Mouse (Mus musculus) embryo, embryonic 10 days (tissue): ENCODE data around the gene Slc25a18.

Experiments
- DNase-seq: peaks from one replicate; pipeline ENCODE4 v3.0.0-alpha.2; 2015; ENCODE audit warnings: low spot score

Slc25a18 gene

DNA sequence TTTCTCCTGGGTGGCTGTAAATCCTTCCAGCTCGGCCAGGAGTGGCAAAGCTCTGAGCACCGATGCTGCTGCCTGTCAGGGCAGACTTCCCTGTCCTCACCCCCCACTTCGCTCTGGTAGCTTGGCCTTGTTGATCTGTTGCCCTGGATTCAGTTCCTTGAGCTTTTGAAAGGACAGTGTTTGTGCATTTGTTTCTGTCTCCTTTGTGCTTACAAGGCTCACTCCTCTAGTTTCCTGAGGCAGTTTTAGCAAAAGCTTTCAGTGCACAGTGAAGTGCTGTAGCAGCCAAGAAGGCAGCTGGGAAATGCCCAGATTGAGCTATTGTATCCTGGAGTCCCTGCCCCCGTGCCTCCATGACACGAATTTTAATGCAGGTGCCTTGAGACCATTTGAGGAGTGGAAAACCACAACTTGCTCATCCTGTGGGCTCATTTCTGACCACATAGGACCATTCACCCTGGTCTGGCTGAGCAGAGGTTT is at the start of gene Slc25a18:
Gene Slc25a18 (plus strand): TSS at position 430 of the 480 bp plus-strand sequence.
- DNase-seq = no peak

DNA sequence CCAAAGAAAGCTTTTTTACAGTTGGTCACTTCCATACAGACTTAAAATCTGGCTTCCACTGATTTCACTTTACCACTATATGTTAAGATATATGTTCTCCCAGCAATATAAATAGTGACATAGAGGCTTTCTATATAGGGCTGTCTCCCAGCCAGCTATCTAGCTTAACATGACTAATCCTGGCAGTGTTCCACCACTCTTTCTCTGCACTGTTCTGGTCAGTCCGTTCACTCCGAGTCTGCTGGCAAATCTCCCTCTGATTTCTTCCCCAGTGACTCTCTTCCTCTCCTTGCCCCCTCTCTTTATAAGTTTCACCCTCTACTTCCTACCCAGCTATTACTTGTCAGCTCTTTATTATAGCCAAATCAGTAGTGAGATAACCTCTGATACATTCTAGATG is 47.4 kb upstream of the Slc25a18 start:
- no peak for DNase-seq

DNA sequence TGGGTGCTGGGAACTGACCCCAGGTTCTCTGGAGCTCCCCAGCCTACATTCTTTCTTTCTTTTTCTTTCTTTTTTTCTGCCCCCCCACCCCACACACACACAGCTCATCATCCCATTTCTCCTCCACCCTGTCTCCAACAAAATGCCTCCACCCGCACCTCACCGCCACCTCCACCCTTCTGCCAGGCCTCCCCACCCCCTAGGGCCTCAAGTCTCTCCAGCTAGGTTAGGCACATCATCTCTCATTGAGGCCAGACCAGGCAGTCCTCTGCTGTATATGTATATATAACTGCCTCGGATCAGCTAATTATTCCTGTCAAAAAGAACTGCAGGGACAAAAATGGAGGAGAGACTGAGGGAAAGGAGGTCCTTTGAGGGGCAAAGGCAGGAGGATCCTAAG is 37.4 kb upstream of the Slc25a18 start:
- no peak for DNase-seq

DNA sequence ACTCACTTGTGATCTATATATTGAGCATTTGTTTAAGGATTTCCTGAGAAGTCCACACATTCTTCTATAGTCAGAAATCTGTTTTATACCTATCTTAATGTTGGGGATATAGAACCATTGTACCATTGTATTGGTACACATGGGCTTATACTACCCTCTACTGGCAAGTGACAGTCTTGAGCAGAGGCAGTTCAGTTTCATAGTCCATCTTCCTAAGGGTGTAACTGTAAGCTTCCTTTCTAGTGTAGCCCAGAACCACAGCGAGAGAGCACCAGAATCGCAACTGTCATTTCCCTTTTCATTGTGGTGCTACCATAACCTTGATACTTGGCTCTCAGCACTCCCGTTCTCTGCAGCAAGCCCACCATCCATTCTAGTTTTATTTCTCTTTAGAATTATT is 36.8 kb upstream of the Slc25a18 start:
- DNase-seq = peak; percentile 78

DNA sequence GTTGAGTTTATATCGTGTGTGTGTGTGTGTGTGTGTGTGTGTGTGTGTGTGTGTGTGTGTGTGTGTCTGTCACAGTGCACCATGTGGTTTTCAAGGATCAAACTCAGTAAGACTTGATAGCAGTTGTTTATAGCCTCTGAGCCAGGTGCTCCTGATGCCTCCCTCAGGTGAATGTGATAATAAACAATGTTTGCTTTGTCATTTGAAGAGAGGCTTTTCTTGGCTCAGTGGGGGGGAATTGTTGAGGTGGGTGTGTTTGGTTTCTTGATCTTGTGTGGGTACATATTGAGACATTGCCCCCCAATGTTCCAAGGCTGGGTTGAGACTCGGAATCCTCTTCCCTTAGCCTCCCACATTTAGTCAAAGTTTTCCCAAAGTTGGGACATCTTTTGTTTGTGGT is 30.2 kb upstream of the Slc25a18 start:
- no peak for DNase-seq

DNA sequence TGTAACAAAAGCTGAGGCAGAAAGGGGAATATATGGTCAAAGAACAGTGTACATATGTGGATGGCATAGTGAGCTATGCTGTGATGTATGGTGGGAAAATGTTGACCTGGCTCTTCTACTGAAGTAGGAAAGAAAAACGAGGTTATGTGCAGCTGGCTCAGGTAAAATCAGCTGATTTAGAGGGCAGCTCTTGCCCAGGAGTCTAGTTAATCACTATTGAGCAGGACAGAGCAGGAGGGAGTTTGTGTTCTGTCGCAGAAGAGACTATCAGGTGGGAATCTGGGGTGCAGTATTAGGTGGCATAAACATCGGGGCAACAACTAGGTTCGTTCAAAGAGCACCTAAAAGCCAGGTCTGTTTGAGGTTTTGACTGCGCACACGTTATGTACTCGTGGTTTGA is 29.1 kb upstream of the Slc25a18 start:
- no peak for DNase-seq

DNA sequence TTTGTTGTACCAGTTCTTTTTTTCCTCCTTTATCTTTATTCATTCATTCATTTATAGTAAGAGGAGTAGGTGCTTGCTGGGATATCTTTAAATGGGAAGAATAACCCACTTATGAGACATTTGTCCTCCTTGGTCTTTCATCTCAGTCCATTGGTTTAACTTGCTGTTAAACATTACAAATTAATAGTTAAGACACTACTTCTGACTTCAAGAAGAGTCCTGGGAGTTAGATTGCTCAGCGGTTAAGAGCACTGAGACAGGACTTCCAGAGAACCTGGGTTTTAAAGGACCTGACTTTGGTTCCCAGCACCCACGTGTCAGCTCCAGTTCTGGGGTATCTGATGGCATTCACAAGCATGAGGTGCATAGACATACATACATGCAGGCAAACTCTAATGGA is 27.0 kb upstream of the Slc25a18 start:
- DNase-seq = no peak

DNA sequence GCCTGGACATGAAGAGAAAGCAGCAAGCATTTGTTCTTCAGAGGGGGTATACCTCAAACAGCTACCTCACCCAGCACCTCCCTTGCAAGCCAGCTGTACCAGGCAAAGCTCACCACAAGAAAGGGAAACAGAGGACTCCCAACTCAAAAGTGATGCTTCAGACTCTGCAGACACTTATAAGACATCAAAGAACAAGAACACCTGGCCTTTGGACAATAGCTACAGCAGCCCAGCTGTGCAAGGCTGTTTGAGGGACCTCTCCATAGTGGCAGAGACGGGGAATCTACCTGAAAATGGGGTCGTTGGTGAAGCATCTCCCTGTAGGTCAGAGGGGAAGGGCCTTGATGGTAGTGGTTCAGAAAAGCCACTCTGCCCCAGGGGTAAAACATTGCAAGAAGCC is 12.2 kb upstream of the Slc25a18 start:
- DNase-seq = no peak

DNA sequence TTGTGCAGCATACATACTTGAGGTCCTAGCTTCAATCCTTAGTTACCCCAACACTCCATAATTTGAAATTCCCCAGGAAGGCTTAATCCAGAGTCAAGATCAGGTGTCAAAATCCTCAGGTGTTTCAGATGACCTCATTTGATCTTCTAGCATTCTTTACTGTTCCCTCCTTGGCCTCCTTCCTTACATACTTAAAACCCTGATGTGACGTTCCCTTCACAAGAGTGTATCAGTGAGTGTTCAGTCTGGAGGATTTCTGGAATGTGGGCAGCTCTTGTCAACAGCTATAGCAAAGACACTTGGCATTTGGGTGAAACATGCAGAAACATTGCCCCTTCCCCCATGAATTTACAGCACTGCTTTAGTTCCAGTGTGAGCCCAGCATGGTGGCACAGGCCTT is 3.4 kb upstream of the Slc25a18 start:
- DNase-seq = no peak

DNA sequence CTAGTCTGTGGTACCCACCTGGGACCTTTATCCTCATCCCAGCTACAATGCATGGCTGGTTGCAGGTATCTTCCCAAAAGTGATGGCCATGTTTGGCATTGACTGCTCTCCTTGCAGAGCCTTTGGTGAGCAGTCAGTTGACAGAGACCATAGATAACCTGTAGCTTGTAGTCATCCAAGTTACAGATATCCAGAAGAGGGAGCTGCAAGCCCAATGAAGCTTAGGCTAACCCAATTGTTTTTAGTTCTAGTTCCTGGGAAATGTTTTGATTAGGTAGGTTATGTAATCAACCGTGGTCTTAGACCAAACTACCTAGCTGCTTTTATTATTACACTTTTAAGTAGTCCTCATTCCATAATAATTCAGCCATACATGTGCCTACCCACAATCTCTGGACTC is 2.0 kb upstream of the Slc25a18 start:
- DNase-seq = no peak

DNA sequence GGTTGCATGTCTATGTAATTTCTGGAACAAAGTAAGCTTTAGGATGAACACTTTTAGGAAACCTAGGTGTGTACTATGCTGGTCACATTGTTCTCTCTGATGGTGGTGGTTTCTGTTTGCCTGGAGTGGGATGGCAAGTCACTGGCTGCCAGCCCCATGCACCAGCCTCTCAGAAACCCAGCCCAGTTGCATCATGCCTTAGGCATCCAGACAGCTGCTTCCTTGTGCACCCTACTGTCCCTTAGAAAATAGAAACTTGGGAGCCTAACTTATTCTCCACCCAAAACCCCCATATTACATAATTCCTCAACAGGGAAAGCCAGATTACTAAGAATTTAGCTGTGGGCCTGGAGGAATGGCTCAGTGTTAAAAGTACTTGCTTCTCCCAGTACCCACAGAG is 1.4 kb upstream of the Slc25a18 start:
- DNase-seq = no peak

DNA sequence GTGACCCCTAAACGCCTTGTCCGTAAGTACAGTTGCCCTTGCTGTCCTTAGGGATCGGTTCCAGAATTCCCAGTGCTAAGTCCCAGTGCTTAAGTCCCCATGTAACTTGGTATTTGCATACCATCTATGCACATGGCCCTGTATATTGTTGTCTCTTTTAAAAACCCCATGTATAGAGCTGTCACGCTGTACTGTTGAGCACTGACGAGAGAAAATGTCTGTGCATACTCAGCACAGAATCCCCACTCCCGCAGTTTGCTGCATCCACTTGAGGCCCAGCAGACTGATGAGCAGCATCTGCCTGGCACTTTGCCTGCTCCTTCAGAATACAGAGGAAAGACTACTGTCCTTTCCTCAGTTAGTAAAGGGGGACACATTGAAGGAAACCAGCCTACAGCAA is 385 bp downstream of the Slc25a18 start:
- DNase-seq = no peak

DNA sequence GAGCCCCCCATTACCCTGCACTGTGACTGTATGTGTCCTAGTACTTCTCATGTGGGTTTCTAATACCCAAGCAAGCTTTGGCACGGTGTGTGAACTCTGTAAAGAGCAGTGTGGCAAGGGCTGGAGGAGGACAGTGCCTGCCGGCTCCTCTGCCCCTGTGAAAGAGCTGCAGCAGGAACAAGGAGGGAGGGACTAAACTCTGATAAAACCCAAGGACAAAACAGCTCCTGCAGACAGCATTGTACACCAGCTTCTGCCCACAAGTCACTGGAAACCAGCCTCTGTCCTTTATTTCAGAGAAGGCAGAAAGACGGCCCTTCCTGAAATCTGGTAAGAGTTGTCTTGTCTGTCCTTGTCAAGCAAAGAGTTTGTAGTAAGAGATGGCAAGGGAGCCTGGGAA is 2.9 kb downstream of the Slc25a18 start:
- DNase-seq = no peak

DNA sequence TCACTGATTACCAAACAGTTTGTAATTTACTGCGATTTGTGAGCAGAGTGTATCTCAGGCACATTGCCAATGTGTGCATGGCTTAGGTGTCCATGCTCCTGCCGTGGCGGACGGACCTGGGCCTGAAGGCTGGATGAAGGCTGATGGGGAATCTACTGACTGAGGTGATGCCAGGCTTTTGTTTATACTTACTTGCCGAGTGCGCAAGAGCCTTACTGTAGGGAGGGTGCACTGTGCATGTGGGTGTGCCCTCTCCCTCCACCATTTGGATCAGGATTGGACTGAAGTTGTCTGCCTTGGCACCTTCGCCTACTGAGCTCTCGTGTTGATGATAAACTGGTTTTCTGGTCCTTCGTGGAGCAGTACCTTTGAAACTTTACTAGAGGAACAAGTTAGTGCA is 4.2 kb downstream of the Slc25a18 start:
- no peak for DNase-seq

DNA sequence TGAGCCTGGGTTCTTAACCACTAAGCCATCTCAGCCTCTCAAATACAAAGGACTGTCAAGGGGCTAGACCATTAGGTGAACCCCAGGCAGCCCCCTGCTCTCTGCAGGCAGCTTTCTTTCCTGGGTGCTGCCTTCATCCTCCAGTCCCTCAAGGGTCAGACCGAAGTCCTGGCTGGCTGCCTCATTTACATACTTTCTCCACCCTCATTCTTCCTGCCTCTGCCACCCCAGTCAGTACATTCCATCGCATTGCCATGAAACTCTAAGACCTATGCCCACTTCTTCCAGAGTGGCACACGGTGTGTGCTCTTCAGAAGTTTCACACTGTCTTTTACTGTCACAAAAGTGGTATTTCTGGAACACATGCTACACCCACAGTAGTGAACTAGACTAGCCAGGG is 4.8 kb downstream of the Slc25a18 start:
- no peak for DNase-seq

DNA sequence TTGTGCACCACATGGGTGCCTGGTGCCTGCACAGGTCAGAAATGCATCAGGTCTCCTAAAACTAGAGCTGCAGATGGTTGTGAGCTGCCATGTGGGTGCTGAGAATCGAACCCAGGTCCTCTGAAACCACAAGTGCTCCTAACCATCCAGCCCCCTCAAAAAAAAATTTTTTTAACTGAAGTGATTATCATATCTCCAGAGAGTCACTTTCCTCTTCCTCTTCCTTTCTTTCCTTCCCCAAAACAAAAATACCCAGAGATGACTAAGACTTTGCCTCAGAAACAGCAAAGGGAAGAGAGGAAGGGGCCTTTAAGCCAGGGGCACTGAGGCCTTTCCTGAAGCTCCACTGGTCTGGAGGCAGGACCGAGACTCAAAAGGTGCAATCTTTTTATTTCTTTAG is 9.6 kb downstream of the Slc25a18 start:
- no peak for DNase-seq

DNA sequence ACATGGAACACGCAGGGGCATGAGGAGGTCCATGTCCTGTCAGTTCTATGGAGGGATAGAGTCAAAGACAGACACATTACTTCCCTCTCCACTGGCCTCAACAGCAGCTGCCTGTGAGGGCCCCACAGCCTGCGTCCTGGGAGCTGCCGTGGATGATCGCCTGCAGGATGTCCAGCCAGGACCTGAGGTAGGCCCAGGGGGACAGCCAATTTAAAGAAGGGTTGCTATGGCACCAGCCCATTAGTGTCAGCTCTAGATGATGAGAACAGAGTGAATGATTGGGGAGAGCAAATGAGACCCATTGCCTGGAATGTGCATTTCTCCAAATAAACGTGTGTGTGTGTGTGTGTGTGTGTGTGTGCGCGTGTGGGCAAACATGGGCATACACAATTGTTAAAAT is 11.0 kb downstream of the Slc25a18 start:
- no peak for DNase-seq

DNA sequence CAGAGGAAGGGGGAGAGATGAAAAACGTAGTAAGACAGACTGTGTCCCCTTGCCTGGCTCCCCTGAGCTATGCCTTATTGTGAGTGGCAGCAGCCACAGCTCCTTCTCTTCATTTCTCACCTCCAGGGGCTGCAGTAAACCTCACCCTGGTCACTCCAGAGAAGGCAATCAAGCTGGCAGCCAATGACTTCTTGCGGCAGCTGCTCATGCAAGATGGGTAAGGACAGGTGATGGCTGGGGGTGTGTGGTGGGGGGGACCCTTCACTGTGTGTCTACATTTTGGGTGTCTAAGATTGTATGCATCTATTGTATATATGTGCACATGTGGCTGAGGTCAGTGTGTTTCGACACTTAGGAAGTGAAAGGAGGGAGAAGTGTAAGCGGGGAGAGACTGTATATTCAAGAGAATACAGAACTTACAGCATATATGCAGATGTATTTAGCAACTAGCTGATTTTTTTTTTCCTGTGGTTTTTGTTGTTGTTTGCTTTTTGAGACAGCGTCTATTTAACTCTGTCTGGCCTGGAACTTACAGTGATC is 14.8 kb downstream of the Slc25a18 start:
- no peak for DNase-seq

DNA sequence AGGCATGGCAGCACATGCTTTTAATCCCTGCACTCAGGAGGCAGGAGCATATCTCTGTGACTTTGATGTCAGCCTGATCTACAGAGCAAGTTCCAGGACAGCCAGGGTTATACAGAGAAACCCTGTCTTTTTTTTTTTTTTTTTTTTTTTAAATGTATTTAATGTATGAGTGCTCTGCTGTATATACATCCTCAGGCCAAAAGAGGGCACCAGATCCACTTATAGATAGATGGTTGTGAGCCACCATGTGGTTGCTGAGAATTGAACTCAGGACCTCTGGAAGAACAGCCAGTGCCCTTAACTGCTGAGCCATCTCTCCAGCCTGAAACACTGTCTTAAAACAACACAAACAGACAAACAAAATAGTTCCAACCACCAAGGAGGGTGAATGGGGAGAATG is 15.5 kb downstream of the Slc25a18 start:
- DNase-seq = peak; percentile 43

DNA sequence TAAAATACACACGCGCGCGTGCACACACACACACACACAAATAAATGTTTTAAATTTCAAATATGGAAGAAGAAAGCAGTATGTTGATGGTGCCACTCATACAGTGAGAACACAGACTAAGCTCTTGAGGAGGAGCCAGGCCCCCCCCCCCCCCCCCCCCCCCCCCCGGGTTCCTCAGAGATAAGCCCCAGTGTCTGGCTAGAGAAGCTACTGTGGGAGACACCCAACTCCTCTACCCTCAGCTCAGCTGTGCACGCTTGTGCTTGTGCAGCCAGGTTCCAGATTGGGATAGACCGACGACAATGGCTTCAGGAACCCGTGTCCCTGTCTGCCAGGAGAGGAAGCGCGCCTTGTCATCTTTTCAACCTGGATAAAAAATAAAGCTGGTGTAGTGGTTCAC is 16.8 kb downstream of the Slc25a18 start:
- DNase-seq = no peak

DNA sequence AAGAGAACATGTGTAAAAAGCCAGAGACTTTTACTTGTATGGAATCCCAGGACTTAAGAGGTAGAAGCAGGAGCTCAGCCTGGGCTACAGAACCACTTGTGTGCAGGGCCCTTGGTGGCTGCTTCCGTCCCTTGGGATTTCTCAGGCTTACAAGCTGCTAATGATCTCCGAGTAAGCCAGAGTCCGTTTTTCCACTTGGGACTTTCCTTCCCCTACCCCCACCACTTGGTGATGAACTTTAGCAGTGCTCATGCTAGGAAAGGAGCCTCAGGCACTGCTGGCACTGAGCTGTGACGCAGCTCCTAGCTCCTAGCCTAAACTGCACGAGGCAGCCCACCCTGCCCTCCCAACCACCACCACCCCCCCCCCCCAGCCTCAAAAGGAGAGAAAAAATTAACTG is 17.3 kb downstream of the Slc25a18 start:
- DNase-seq = no peak

DNA sequence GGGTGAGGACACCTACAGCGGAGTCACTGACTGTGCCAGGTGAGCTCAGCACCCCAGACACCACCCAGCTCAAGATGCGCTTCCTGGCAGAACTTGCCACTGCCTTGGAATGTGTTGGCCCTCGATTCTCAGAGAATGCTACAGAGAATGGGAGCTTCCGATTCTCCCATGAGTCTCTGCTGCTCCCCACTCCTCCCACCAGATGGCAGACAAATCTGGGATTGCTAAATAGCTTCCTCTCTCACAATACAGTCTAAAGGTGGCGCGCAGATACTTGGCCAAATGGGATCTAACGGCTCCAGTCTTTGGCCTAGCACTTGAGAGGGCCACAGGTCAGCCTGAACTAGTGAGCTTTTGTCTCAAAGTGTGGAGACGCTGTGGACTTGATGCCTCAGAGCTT is 19.6 kb downstream of the Slc25a18 start:
- peak; percentile 18 for DNase-seq

DNA sequence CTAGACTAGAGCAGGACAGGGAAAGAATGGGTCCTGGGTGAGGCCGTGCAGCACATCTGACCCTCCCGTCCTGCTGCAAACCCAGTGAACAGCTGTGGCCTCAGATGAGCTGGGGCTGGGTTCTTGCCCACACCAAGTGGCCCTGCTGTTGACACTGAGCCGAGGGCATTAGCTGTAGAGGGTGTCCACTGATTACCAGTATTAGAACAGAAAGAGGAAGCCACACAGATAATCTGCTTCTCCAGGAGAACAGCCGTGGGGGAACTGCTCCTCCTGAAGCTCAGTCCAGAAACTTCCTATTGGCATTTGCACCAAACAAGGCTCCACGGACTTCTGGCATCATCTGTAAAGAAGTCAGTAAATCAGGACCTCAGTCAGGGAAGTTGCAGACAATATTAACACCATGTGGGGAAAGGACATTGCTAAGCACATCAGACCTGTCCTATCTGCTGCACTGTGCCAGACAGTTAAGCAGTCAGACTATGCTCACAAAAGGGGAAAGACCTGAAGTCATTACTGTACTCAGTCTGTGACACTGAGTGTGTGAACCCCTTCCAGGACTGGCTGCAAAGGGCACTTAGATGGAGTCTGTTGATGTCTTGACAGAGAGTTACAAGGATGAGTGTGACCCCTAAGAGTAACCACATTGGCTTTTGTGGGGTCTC is 22.2 kb downstream of the Slc25a18 start:
- no peak for DNase-seq

DNA sequence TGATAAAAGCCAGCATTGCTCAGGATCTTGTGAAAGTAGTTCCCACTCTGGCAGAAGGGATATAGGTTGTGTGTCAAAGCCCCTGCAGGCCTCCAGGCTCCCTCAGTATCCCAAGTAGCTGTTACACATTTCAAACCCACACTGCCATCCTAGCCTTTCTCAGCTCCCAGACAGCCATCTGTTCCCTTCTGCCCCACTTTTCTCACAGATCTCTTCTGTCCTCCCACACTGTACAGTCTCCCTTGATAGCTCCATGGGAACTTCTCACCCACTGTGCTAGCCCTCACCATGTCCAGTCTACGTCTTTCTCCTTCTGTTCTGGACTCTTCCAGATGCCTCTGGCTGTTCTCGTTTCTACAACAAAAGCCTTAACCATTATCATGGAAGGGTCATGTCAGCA is 22.7 kb downstream of the Slc25a18 start:
- DNase-seq = no peak
